Mouse (Mus musculus) midbrain, embryonic 12.5 days (tissue): ENCODE measurements at regions not wholly inside any gene's neighbourhood (a gene's known extent, or its start where the extent isn't known, plus 50 kb on each side); places are given as distances from the start of the nearest gene placed in this dataset.

Experiments used
- ATAC-seq: fragments of 200-750 bp; cut with Nextera tagmentation; 2 replicates; pipeline ENCODE4 v1.8.0; 2017; ENCODE audit warnings: low read depth, moderate TSS enrichment, moderate library complexity; ENCODE audit not compliant: low FRiP score
- H3K27ac ChIP-seq: fragments of 300-500 bp; sonication (generic); replicated peaks from 2 replicates; pipeline ENCODE4 v1.5.1; 2016; ENCODE audit warnings: mild to moderate bottlenecking
- H3K27me3 ChIP-seq: fragments of 300-500 bp; sonication (generic); 2 replicates; pipeline ENCODE4 v1.6.1; 2016; ENCODE audit warnings: mild to moderate bottlenecking
- H3K36me3 ChIP-seq: fragments of 300-500 bp; sonication (generic); 2 replicates; pipeline ENCODE4 v1.6.1; 2016
- H3K4me1 ChIP-seq: fragments of 300-500 bp; sonication (generic); 2 replicates; pipeline ENCODE4 v1.6.1; 2016
- H3K4me2 ChIP-seq: fragments of 300-500 bp; sonication (generic); replicated peaks from 2 replicates; pipeline ENCODE4 v1.6.1; 2016; ENCODE audit warnings: mild to moderate bottlenecking, moderate library complexity
- H3K4me3 ChIP-seq: fragments of 300-500 bp; sonication (generic); 2 replicates; pipeline ENCODE4 v1.5.1; 2016; ENCODE audit warnings: mild to moderate bottlenecking
- H3K9ac ChIP-seq: fragments of 300-500 bp; sonication (generic); replicated peaks from 2 replicates; pipeline ENCODE4 v1.6.1; 2016; ENCODE audit warnings: mild to moderate bottlenecking, moderate library complexity
- H3K9me3 ChIP-seq: fragments of 300-500 bp; sonication (generic); 2 replicates; pipeline ENCODE4 v1.6.1; 2016; ENCODE audit warnings: mild to moderate bottlenecking
- WGBS: fragments of 180-500 bp; shearing (Covaris S2); methylation state at CpG from one replicate; pipeline ENCODE4 v1.1.7; 2016; 5-methylcytosine and 5-hydroxymethylcytosine counted together

DNA sequence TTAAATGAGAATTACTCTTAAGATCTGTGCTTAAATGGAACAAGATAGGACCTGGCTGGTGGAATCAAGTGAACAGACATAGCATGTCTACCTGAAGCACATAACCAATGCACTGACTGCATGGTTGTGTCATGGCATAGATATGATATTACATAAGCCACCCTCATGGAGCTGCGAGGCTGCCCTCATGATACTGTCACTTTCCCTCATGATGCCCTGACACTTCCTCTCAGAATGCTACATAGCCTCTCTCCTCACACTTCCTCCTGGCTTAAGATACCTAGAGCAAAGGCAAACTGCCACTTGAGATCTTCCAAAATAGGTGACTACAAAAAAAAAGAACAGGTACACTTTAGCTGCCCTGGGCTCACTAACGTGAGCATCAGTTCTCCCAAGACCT, 278.9 kb upstream of the Kif2a start:
- no peak overlapping the region for H3K4me3 ChIP-seq
- ATAC-seq, result no peak
- H3K4me2 ChIP-seq, result no peak overlapping the region
- no peaks in the 10 kb centered on the region for H3K27me3 ChIP-seq
- H3K4me1 ChIP-seq, result no peaks in the 10 kb centered on the region
- H3K9ac ChIP-seq, result no peak overlapping the region
- WGBS, result 82% methylated on average over 2 of the region's 2 CpGs
- no peaks in the 10 kb centered on the region for H3K36me3 ChIP-seq
- H3K27ac ChIP-seq, result no peak overlapping the region
- no peaks in the 10 kb centered on the region for H3K9me3 ChIP-seq

DNA sequence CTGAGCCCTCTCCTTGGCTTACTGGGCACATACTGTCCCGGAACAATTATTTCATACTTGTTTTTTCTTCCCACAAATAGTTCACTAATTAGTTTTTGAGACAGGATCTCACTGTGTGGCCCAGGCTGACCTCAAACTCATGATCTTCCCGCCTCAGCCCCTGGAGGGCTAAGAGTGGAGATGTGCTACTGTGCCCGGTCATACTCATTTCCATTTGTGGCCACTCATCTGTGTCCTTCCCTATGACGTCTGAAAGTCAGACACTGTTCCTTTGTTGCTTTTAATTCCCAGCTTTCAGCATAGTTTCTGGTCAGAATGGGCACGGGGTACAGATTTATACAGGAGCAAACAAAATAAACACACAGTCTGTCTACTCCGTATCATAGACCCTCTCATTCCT, 242.7 kb upstream of the Kif2a start:
- no peak overlapping the region for H3K27ac ChIP-seq
- ATAC-seq, result no peak
- H3K9me3 ChIP-seq, result no peaks in the 10 kb centered on the region
- H3K4me2 ChIP-seq, result no peak overlapping the region
- WGBS, result 67% methylated on average over 6 of the region's 6 CpGs
- H3K36me3 ChIP-seq, result no peaks in the 10 kb centered on the region
- H3K4me3 ChIP-seq, result no peak overlapping the region
- peaks cover 10% of the 10 kb centered on the region for H3K4me1 ChIP-seq
- no peak overlapping the region for H3K9ac ChIP-seq
- 0 out of 2 replicates have a peak, but pooled peaks cover 6% of the 10 kb centered on the region for H3K27me3 ChIP-seq

DNA sequence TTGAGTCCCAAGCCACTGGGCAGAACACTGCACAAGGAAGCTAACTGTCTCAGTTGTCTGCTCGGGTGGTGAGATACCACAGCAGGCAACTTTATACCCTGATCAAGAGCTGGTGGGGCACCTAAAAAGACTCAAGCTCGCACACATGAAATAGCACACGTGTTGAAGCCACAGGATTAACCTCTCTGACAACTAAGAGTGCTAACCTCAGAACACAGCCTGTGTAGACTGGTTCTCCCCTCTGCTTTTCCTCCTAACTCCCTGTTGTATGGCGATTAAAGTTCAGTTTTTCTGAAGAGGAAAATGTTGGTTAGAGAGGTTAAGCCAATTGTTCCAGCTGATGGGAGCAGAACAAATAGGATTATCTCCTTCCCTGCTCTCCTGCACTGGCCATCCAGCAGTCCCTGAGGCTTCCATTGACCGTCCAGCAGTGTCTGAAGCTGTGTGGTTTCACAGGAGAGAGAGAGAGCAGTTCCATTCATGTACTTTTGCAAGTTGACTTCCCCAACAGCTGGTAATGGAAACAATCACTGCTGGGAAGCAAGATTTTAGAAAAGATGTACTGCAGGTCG, 239.6 kb upstream of the Kif2a start:
- Histone ChIP-seq H3K9me3 (no peaks in the 10 kb centered on the region), H3K36me3 (no peaks in the 10 kb centered on the region), H3K27me3 (peaks cover 24% of the 10 kb centered on the region), H3K9ac (no peak overlapping the region), H3K4me2 (no peak overlapping the region), H3K4me1 (peaks cover 10% of the 10 kb centered on the region), H3K27ac (no peak overlapping the region), H3K4me3 (no peak overlapping the region)
- ATAC-seq, result peak; percentile 82
- WGBS, result 10% methylated on average over 6 of the region's 6 CpGs

DNA sequence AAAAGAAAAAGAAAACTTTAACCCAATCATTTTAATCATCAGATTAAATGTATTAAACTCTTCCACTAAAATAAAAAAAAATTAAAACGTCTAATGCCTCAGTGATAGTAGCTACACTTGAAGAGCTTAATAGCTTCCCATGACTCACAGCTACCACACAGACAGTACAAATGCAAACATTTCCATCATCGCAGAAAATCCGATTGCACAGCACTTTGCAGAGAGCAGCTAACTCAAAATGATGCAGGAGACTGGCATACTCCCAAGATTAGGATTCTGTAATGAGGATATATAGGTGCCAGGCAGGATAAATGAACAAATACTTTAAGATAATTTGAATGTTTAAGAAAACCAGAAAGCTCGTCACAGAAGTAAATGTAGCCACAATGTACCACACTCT, 238.3 kb upstream of the Kif2a start:
- Histone ChIP-seq H3K9me3 (no peaks in the 10 kb centered on the region), H3K27me3 (peaks cover 29% of the 10 kb centered on the region), H3K36me3 (no peaks in the 10 kb centered on the region), H3K4me3 (no peak overlapping the region), H3K4me1 (peaks cover 10% of the 10 kb centered on the region), H3K4me2 (no peak overlapping the region), H3K27ac (no peak overlapping the region), H3K9ac (no peak overlapping the region)
- ATAC-seq, result no peak
- WGBS, result 84% methylated on average over 4 of the region's 4 CpGs

DNA sequence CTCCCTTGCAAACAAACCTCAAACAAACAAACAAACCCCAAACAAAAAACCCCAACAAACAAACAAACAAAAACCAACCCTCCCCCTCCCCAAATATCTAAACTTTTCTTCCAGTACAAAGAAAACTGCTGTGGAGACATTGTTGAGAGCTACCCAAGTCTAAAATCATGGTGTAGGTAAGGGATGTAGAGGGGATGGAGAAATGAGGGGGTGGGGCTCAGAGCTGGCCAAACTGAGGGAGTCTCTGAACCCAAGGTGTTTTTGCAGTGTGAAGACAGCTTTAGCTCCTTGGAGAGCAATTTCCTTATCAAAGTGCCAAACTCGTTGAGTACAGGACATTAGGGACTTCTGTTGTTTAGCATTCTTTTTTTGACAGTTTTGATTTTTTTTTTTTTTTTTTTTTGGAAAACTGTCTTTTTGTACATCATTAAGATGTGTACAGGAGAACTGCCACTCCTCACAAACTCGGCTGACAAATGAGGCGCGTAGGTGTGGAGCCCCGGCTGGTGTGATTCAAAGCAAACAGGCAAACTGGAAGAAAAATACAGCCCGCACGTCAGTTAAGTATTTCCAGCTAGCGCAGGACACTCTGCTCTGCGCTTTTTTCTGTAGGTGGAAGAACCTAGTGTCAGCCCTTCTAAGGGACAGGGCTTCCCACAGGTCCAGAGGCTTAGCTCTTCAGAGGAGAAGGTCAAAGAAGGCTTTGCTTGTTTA, 226.0 kb upstream of the Kif2a start:
- Histone ChIP-seq H3K27ac (no peak overlapping the region), H3K4me3 (no peak overlapping the region), H3K9ac (no peak overlapping the region), H3K27me3 (peaks cover 23% of the 10 kb centered on the region), H3K4me2 (peak overlapping the region; percentile 40; the same call in 1 of the 2 replicates), H3K4me1 (peaks cover 8% of the 10 kb centered on the region), H3K36me3 (no peaks in the 10 kb centered on the region), H3K9me3 (no peaks in the 10 kb centered on the region)
- ATAC-seq, result no peak
- 48% methylated on average over 9 of the region's 9 CpGs for WGBS

DNA sequence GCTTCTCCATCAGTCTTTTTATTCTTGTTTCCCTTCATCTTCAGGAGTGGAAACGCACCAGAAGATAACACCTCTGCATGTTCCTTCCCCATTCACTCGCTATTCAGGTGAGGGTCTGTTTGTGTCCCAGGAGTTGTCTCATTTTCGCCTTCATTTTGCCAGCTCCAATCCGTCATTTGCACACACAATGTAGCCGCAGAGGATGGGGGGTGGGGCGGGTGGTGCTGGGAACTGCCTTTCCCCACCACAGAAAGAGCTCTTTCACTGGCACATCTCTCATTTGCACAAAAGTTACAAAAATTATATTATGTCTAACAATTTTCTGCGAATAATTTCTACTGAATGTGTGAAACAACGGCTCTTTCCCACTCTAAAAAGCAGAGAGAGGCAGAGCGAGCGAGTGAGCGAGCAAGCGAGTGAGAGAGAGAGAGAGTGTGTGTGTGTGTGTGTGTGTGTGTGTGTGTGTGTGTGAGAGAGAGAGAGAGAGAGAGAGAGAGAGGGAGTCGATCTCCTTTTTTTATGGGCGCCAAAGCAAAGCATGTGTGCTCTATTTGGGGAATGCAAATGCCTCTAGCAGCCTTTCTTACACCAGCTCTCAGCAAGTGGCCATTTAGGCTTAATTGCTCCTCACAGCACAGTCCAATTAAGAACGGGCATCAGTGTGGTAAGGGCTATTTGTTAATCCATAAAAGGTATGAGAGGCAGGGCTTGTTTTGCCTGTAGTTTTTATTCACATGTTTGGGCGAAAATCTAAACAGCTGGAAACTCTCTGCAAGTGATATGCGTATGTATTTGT, 225.2 kb upstream of the Kif2a start:
- peak overlapping the region; percentile 34; the same call in 1 of the 2 replicates for H3K9ac ChIP-seq
- peak; percentile 81 for ATAC-seq

DNA sequence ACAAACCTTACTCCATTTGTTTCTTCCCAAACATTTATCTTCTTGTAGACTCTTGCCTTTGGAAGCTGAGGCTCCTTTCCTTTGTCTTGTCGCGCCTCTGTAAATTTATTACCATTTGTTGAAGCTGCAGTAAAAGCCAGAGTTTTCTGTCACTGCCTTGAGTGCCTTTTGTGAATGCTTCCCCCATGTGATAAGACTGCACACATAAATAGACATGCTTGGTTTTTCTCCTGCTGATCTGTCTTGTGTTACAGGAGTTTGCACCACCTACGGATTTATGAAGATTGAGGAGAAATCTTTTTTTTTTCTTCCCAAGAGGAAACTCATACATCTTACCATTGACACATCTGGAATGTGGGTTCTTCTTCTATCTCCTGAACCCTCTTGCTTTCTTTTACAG, 222.2 kb upstream of the Kif2a start:
- no peak overlapping the region for H3K4me3 ChIP-seq
- peaks cover 8% of the 10 kb centered on the region for H3K4me1 ChIP-seq
- H3K4me2 ChIP-seq, result no peak overlapping the region
- H3K36me3 ChIP-seq, result no peaks in the 10 kb centered on the region
- no peak overlapping the region for H3K27ac ChIP-seq
- H3K9ac ChIP-seq, result no peak overlapping the region
- 0 out of 2 replicates have a peak, but pooled peaks cover 3% of the 10 kb centered on the region for H3K9me3 ChIP-seq
- no peak for ATAC-seq
- 91% methylated on average over 3 of the region's 3 CpGs for WGBS
- H3K27me3 ChIP-seq, result peaks cover 14% of the 10 kb centered on the region

More for the DNA sequence above, 225.2 kb upstream of the Kif2a start:
- peak overlapping the region; percentile 20 for H3K4me3 ChIP-seq
- peak overlapping the region; percentile 40 for H3K4me2 ChIP-seq
- peaks cover 18% of the 10 kb centered on the region for H3K27me3 ChIP-seq
- peaks cover 8% of the 10 kb centered on the region for H3K4me1 ChIP-seq
- WGBS, result 25% methylated on average over 16 of the region's 17 CpGs
- H3K9me3 ChIP-seq, result no peaks in the 10 kb centered on the region
- no peaks in the 10 kb centered on the region for H3K36me3 ChIP-seq
- H3K27ac ChIP-seq, result no peak overlapping the region

DNA sequence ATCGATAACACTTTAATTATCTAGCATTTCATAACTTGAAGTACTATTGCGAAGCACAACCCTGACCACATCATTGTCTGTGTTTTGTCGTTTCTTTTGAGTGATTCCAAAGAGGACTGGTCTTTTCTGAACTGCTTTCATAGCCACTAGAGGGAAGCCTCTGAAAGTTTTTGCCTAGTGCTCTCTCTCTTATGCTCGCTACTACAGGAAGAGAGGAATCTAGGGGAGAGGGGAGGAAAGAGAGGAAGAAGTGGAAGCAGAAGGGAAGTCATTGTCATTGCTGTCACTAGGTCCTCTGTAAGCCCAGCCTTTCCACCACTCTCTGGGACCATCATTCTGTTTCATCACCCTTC, 217.1 kb upstream of the Kif2a start:
- no peak overlapping the region for H3K4me2 ChIP-seq
- ATAC-seq, result no peak
- 0 out of 2 replicates have a peak, but pooled peaks cover 3% of the 10 kb centered on the region for H3K9me3 ChIP-seq
- H3K4me1 ChIP-seq, result no peaks in the 10 kb centered on the region
- no peaks in the 10 kb centered on the region for H3K36me3 ChIP-seq
- 74% methylated on average over 4 of the region's 4 CpGs for WGBS
- no peak overlapping the region for H3K4me3 ChIP-seq
- no peak overlapping the region for H3K27ac ChIP-seq
- no peak overlapping the region for H3K9ac ChIP-seq
- H3K27me3 ChIP-seq, result no peaks in the 10 kb centered on the region; the same call in 1 of the 2 replicates

DNA sequence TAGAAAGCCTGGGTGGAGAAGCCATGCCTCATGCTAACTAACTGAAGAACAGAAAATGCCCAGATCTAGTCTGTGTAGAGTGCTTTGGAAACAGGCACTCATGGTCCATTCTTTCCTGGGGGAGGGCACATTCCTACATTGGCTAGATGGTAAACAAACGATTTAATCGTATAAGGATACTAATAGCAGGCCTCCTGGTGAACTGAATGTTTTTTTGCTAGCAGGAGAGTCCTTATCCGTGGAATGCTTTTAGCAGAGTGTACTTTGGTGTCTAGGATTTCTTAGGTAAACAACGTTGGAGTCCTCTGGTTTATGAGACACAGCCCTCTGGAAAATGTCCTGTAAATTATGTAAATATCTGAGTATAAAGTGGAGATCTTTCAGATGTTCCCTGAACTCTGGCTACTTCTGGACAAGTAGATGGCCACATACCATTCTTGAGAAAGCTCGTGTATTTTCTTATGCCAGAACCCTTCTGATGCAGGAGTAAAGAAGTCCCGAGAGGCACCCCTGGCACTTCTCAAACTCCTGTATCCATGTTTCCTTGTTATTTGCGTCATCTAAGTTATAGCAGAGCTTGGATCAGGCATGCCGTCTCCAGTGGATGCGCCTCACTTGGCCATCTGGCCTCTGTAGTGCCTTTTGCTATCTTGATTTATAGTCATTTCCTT, 216.6 kb upstream of the Kif2a start:
- Histone ChIP-seq H3K36me3 (no peaks in the 10 kb centered on the region), H3K4me3 (no peak overlapping the region), H3K9ac (no peak overlapping the region), H3K4me2 (no peak overlapping the region), H3K27ac (no peak overlapping the region), H3K4me1 (no peaks in the 10 kb centered on the region), H3K27me3 (no peaks in the 10 kb centered on the region; the same call in 1 of the 2 replicates), H3K9me3 (0 out of 2 replicates have a peak, but pooled peaks cover 3% of the 10 kb centered on the region)
- ATAC-seq, result no peak
- WGBS, result 77% methylated on average over 9 of the region's 9 CpGs

DNA sequence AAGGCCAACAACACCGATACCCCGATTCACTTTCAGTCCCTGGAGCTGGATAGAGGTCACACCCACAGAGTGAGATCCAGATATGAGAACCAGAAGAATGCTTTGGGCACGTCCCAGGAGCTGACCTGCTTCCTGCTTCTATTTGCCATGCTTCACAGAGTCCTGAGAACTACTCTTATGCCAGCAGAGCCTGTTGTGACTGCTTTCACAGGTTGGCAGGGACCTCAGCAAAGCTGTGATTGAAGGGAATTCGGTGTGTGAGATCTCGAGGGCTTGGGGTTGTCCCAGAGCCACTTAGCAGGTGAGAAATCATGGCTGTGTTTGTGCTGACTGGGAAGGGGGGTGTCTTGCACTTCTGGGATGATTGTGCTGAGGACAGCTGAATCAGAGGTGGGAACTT, 197.5 kb upstream of the Kif2a start:
- no peaks in the 10 kb centered on the region for H3K27me3 ChIP-seq
- WGBS, result 83% methylated on average over 5 of the region's 5 CpGs
- H3K27ac ChIP-seq, result no peak overlapping the region
- H3K4me2 ChIP-seq, result no peak overlapping the region
- H3K9ac ChIP-seq, result no peak overlapping the region
- no peak for ATAC-seq
- H3K9me3 ChIP-seq, result no peaks in the 10 kb centered on the region
- no peak overlapping the region for H3K4me3 ChIP-seq
- no peaks in the 10 kb centered on the region for H3K36me3 ChIP-seq
- H3K4me1 ChIP-seq, result no peaks in the 10 kb centered on the region

DNA sequence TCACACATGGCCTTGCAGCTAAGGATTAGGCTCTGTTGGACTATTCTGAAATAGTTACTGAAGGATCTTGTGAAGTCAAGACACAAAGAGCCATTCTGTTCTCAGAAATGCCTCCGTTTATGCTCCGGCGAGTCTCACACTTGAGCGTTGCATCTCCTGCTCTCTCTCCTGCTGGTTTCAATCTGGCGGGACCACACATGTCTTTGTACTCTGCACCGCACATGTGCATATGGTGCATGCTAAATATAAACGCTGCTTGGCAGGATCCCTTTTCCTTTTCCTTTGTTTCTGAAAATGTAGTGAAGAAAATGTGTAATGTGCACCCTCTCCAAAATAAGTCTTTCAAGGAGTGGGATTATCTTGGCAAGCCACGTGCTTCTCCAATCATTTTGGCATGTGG, 196.4 kb upstream of the Kif2a start:
- no peak for ATAC-seq
- H3K9ac ChIP-seq, result no peak overlapping the region
- no peak overlapping the region for H3K4me2 ChIP-seq
- no peaks in the 10 kb centered on the region for H3K4me1 ChIP-seq
- no peaks in the 10 kb centered on the region for H3K9me3 ChIP-seq
- H3K4me3 ChIP-seq, result no peak overlapping the region
- 51% methylated on average over 8 of the region's 8 CpGs for WGBS
- no peaks in the 10 kb centered on the region for H3K36me3 ChIP-seq
- H3K27me3 ChIP-seq, result no peaks in the 10 kb centered on the region
- H3K27ac ChIP-seq, result no peak overlapping the region

DNA sequence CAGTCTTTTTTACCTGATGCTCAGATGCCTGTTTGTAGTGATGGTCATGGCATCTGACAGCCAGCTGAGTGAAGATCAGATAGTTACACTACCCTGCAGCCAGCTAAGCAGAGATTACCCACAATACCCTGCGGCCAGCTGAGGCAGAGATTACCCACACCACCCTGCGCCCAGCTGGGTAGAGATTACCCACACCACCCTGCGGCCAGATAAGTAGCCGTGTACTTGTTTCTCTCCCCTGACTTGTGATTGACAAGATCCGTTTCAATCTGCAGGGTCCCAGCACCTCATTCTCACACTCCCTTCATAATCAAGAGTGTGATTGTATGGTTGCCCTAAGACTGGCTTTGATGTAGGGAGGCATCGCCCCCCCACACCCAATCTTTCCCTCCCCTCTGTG, 195.9 kb upstream of the Kif2a start:
- H3K4me3 ChIP-seq, result no peak overlapping the region
- no peak overlapping the region for H3K4me2 ChIP-seq
- H3K27me3 ChIP-seq, result no peaks in the 10 kb centered on the region
- H3K9ac ChIP-seq, result no peak overlapping the region
- H3K36me3 ChIP-seq, result no peaks in the 10 kb centered on the region
- H3K9me3 ChIP-seq, result no peaks in the 10 kb centered on the region
- H3K27ac ChIP-seq, result no peak overlapping the region
- H3K4me1 ChIP-seq, result no peaks in the 10 kb centered on the region
- ATAC-seq, result no peak
- 71% methylated on average over 6 of the region's 6 CpGs for WGBS
